7 mouse cellular contexts compared by ENCODE assay signal in the genomic region with DNA sequence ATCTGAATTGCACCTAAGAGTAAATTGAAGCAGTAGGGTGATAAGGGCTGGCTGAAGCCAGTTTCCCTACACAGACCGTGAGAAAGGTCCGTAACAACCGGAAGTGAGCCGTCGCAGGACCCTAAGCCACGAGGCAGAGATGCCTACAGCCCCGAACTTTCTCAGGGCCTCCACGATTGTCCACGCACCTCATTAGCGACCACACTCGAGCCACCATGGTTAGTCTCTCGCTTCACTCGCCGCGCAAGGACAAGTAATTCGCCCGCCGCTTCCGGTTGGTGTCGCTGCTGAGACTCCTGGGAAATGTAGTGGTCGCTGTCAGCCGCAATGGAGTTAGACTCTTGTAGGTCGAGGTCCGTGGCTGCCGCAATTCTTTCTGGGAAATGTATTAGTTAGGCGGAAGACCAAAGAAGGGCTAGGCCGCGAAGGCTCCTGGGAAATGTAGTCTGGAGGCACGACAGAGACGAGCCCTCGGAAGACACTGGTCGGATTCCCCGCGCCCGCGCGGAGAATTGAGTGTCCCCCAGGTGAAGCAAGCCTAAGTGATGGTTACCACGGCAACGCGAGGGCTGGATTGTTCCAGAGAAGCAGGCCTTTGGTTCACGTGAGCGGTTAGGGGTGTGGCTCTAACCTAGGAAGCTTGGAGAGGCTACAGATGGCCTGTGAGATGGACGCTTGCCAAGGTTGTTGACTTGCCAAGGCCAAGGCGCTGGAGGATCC. TPM values are rescaled to one million over a fixed set of nuclear protein-coding genes. Genes with fewer than 3 reads are reported as not detected.
A peak's percentile ranks its signal among the peaks of the same experiment; 100 is the strongest.
DNase-seq lines count a peak whose midpoint lies in the region; ATAC-seq lines count a peak whose summit lies in the region.

A gene (minus strand): TSS at position 320 of the 720 bp plus-strand sequence.

- peak; percentile 89 for ATAC-seq in intestine, embryonic 15.5 days

- peak within 1 kb of the TSS; percentile 58 for H3K9ac ChIP-seq in intestine, embryonic 15.5 days

- H3K4me3 ChIP-seq in intestine, embryonic 15.5 days (replicated peaks) = peak within 1 kb of the TSS; percentile 58
- H3K4me3 ChIP-seq in midbrain, embryonic 10.5 days = peak within 1 kb of the TSS; percentile 72

- peak within 1 kb of the TSS; percentile 72 for H3K4me2 ChIP-seq in intestine, embryonic 15.5 days (replicated peaks)

- H3K4me1 ChIP-seq in intestine, embryonic 15.5 days (replicated peaks) = peaks cover 21% of the 10 kb centered on the region
- peaks cover 51% of the 10 kb centered on the region for H3K4me1 ChIP-seq in midbrain, embryonic 10.5 days

- peaks cover 30% of the 10 kb centered on the region for H3K36me3 ChIP-seq in intestine, embryonic 15.5 days
- peaks cover 43% of the 10 kb centered on the region for H3K36me3 ChIP-seq in midbrain, embryonic 10.5 days

- intact Hi-C loops in gastrocnemius, postnatal 36 days (cut with DNase I) = loop anchor here (5.0 kb wide), 2 partner anchors 58 to 148 kb away; a partner anchor contains a TSS
- intact Hi-C loops in left cerebral cortex, postnatal 25 days (cut with DNase I) = loop anchor here (2.0 to 5.0 kb wide), 2 partner anchors 25 to 63 kb away; a partner anchor contains a TSS

- H3K9me3 ChIP-seq in intestine, embryonic 15.5 days = no peaks in the 10 kb centered on the region
- no peaks in the 10 kb centered on the region for H3K9me3 ChIP-seq in midbrain, embryonic 10.5 days (replicated peaks)

- peak within 1 kb of the TSS; percentile 75 for H3K27ac ChIP-seq in intestine, embryonic 15.5 days
- H3K27ac ChIP-seq in midbrain, embryonic 10.5 days (replicated peaks) = peak within 1 kb of the TSS; percentile 89

- DNase-seq in adrenal gland, adult 2 months = peak; percentile 96
- peak; percentile 88 for DNase-seq in embryo, embryonic 11.5 days (ENCODE audit: low read depth, low spot score)
- peak; percentile 92 to 93 for DNase-seq in gastrocnemius, postnatal 36 days
- DNase-seq in left cerebral cortex, postnatal 25 days (ENCODE audit: low spot score in 2 of 2) = peak; percentile 97 to 99
- peak; percentile 93 for DNase-seq in midbrain, embryonic 10.5 days (ENCODE audit: low spot score)
- DNase-seq in right cerebral cortex, postnatal 4 days = peak; percentile 90

- WGBS in intestine, embryonic 15.5 days = under 1% methylated on average over 44 of the region's 44 CpGs
- under 1% methylated on average over 44 of the region's 44 CpGs for WGBS in midbrain, embryonic 10.5 days

- no peaks in the 10 kb centered on the region for H3K27me3 ChIP-seq in intestine, embryonic 15.5 days (replicated peaks)
- H3K27me3 ChIP-seq in midbrain, embryonic 10.5 days (ENCODE audit: low read depth, poor library complexity, severe bottlenecking) = no peaks in the 10 kb centered on the region

RNA-seq across cellular contexts. Expression of the gene that starts here (rescaled TPM):
- total RNA-seq in adrenal gland, adult 2 months (2021) = 100 to 1,000 TPM; 317 to 361 TPM
- 98.0 and 117 TPM in 2 replicates for polyA plus RNA-seq in adrenal gland, adult 2 months (2012; rRNA removed)
- total RNA-seq in gastrocnemius, postnatal 36 days (2021) = 100 to 1,000 TPM; 130 to 135 TPM
- 283 and 287 TPM in 2 replicates for polyA plus RNA-seq in intestine, embryonic 15.5 days (2015; fragmentation: Nextera tagmentation; extraction: Ambion mirVana)
- 100 to 1,000 TPM; 135 to 142 TPM for total RNA-seq in left cerebral cortex, postnatal 25 days (2021)
- polyA plus RNA-seq in midbrain, embryonic 10.5 days (2016; fragmentation: Nextera tagmentation; extraction: Ambion mirVana) = 197 and 202 TPM in 2 replicates

Comparison
In these comparisons a context has a peak if more than half of its experiments do, and no peak if none do; other contexts are left out.
1. Peak in every context shown above with its lines: DNase-seq, ATAC-seq, H3K4me3 ChIP-seq and H3K27ac ChIP-seq.